Mouse (Mus musculus): ENCODE data around the gene Usb1.

DNA sequence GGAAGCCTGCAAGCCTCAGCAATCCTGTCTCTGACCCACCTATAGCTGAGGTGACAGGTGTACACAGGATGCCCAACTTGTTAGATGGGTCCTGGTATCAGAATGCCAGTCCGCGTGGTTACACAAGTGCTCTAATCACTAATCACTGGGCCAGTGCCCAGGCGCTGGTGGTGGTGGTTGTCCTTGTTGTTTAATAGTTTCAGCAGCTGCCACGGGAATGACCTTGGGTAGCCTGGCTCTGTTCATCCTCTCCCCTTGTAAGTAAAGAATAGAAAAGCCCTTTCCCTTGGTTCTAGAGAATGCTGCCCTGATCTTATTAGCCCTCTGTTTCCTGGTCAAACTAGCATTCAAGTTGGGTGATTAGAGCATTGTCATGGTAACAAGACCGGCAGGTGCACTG is 9.6 kb downstream of the Usb1 start:
- TF ChIP-seq CTCF (IDR thresholded peaks at IDR 0.05; ENCODE audit: low read depth, low read length) (no peak), POLR2A (IDR thresholded peaks at IDR 0.05; ENCODE audit: extremely low read depth, insufficient read depth, low read length) (no peak)
